Mouse (Mus musculus) MEL (cell line): ENCODE measurements around the gene Gtpbp2. TPM values are rescaled to one million over a fixed set of nuclear protein-coding genes. Genes with fewer than 3 reads are reported as not detected.

Source experiments
- DNase-seq: peaks from one replicate; pipeline ENCODE4 v3.0.0; 2011; ENCODE audit warnings: low read depth, low spot score
- H3K27ac ChIP-seq: 2 replicates; pipeline ENCODE4 v1.5.1; 2012; ENCODE audit warnings: low read depth, mild to moderate bottlenecking, control low read depth, low read length, moderate library complexity; ENCODE audit not compliant: control insufficient read depth
- H3K27me3 ChIP-seq, 2 experiments: fragments of 150-350 bp in 1 of 2; sonication (generic) in 1 of 2; 2 replicates each; pipeline ENCODE4 v1.6.1; 2012; ENCODE audit warnings: low read length in 2 of 2, mild to moderate bottlenecking in 2 of 2, improper control_type of control experiment in 1 of 2, moderate library complexity in 1 of 2; ENCODE audit not compliant: insufficient read depth in 2 of 2, control insufficient read depth in 1 of 2
- H3K36me3 ChIP-seq, 2 experiments: 2 replicates each; pipeline ENCODE4 v1.6.1; 2012 to 2014; ENCODE audit warnings: low read length in 2 of 2, improper control_type of control experiment in 1 of 2, inconsistent platforms in 1 of 2, mild to moderate bottlenecking in 1 of 2; ENCODE audit not compliant: insufficient read depth in 2 of 2, control insufficient read depth in 1 of 2
- H3K4me1 ChIP-seq, 2 experiments: fragments of 150-350 bp in 1 of 2; sonication (generic) in 1 of 2; 2 replicates each; pipeline ENCODE4 v1.6.1; 2012; ENCODE audit warnings: low read length in 2 of 2, improper control_type of control experiment in 1 of 2, mild to moderate bottlenecking in 1 of 2; ENCODE audit not compliant: insufficient read depth in 2 of 2, control insufficient read depth in 1 of 2
- H3K4me3 ChIP-seq, 2 experiments: fragments of 150-350 bp in 1 of 2; sonication (generic) in 1 of 2; 2 replicates each; pipeline ENCODE4 v1.5.1; 2012; ENCODE audit warnings: low read depth in 2 of 2, low read length in 2 of 2, mild to moderate bottlenecking in 2 of 2, moderate library complexity in 2 of 2, control low read depth in 1 of 2, improper control_type of control experiment in 1 of 2; ENCODE audit not compliant: control insufficient read depth in 1 of 2, insufficient read depth in 1 of 2
- H3K79me2 ChIP-seq: 2 replicates; pipeline ENCODE4 v1.6.1; 2012; ENCODE audit warnings: mild to moderate bottlenecking, low read length, moderate library complexity; ENCODE audit not compliant: control insufficient read depth, poor library complexity, insufficient read depth
- H3K9ac ChIP-seq: 2 replicates; pipeline ENCODE4 v1.6.1; 2012; ENCODE audit warnings: low read depth, mild to moderate bottlenecking, control low read depth, low read length, moderate library complexity; ENCODE audit not compliant: control insufficient read depth, poor library complexity, severe bottlenecking
- H3K9me3 ChIP-seq: fragments of 150-350 bp; sonication (generic); replicated peaks from 2 replicates; pipeline ENCODE4 v1.6.1; 2012; ENCODE audit warnings: mild to moderate bottlenecking, low read length, improper control_type of control experiment, moderate library complexity; ENCODE audit not compliant: insufficient read depth
- CHD2 ChIP-seq: IDR thresholded peaks from 2 replicates; pipeline ENCODE4 v1.6.1; 2011; ENCODE audit warnings: low read length, improper control_type of control experiment
- CTCF ChIP-seq, 3 experiments: IDR thresholded peaks in 2 of 3; conservative IDR thresholded peaks in 1 of 3; 2 replicates each; pipeline ENCODE4 v1.5.1; 2011 to 2012; ENCODE audit warnings: low read length in 3 of 3, low read depth in 2 of 3, mild to moderate bottlenecking in 2 of 3, improper control_type of control experiment in 1 of 3, inconsistent platforms in 1 of 3, mixed read lengths in 1 of 3, moderate library complexity in 1 of 3; ENCODE audit not compliant: control insufficient read depth in 1 of 3, insufficient read depth in 1 of 3, poor library complexity in 1 of 3, severe bottlenecking in 1 of 3
- ELF1 ChIP-seq: IDR thresholded peaks from 2 replicates; pipeline ENCODE4 v1.6.1; 2014; ENCODE audit warnings: low read depth, mild to moderate bottlenecking, inconsistent platforms, low read length, improper control_type of control experiment, moderate library complexity
- EP300 ChIP-seq, 2 experiments: IDR thresholded peaks; 2 replicates each; pipeline ENCODE4 v1.6.1; 2011; ENCODE audit warnings: improper control_type of control experiment in 2 of 2, low read length in 2 of 2, low read depth in 1 of 2, mild to moderate bottlenecking in 1 of 2
- ETS1 ChIP-seq: IDR thresholded peaks from 2 replicates; pipeline ENCODE4 v1.6.1; 2012; ENCODE audit warnings: low read depth, mild to moderate bottlenecking, inconsistent platforms, low read length, improper control_type of control experiment, moderate library complexity
- GABPA ChIP-seq: IDR thresholded peaks from 2 replicates; pipeline ENCODE4 v1.6.1; 2012; ENCODE audit warnings: low read depth, mild to moderate bottlenecking, inconsistent platforms, low read length, improper control_type of control experiment, moderate library complexity
- HCFC1 ChIP-seq: IDR thresholded peaks from 2 replicates; pipeline ENCODE4 v1.6.1; 2012; ENCODE audit warnings: low read depth, mild to moderate bottlenecking, inconsistent platforms, low read length, improper control_type of control experiment, moderate library complexity
- JUND ChIP-seq: IDR thresholded peaks from 2 replicates; pipeline ENCODE4 v1.6.1; 2011; ENCODE audit warnings: low read depth, mild to moderate bottlenecking, improper control_type of control experiment, low read length
- KAT2A ChIP-seq: conservative IDR thresholded peaks from 2 replicates; pipeline ENCODE4 v1.6.1; 2012; ENCODE audit warnings: low read depth, low read length, improper control_type of control experiment, inconsistent platforms
- MAX ChIP-seq: IDR thresholded peaks from 2 replicates; pipeline ENCODE4 v1.6.1; 2011; ENCODE audit warnings: low read length, improper control_type of control experiment
- MAZ ChIP-seq: IDR thresholded peaks from 2 replicates; pipeline ENCODE4 v1.6.1; 2012; ENCODE audit warnings: low read depth, mild to moderate bottlenecking, inconsistent platforms, low read length, improper control_type of control experiment
- MEF2A ChIP-seq: IDR thresholded peaks from 2 replicates; pipeline ENCODE4 v1.6.1; 2014; ENCODE audit warnings: low read depth, mild to moderate bottlenecking, inconsistent platforms, low read length, improper control_type of control experiment; ENCODE audit not compliant: poor library complexity, insufficient replicate concordance, severe bottlenecking; ENCODE audit errors: extremely low read depth
- MXI1 ChIP-seq: IDR thresholded peaks from 2 replicates; pipeline ENCODE4 v1.6.1; 2011; ENCODE audit warnings: mild to moderate bottlenecking, low read depth, low read length, improper control_type of control experiment
- MYC ChIP-seq: IDR thresholded peaks from 2 replicates; pipeline ENCODE4 v1.6.1; 2011; ENCODE audit warnings: low read depth, mild to moderate bottlenecking, low read length, improper control_type of control experiment, moderate library complexity
- NELFE ChIP-seq: IDR thresholded peaks from 2 replicates; pipeline ENCODE4 v1.6.1; 2011; ENCODE audit warnings: low read depth, low read length, improper control_type of control experiment
- RAD21 ChIP-seq: IDR thresholded peaks from 2 replicates; pipeline ENCODE4 v1.6.1; 2011; ENCODE audit warnings: mild to moderate bottlenecking, low read depth, low read length, improper control_type of control experiment
- SIN3A ChIP-seq: IDR thresholded peaks from 2 replicates; pipeline ENCODE4 v1.6.1; 2012; ENCODE audit warnings: low read length, improper control_type of control experiment, inconsistent platforms
- SMC3 ChIP-seq: IDR thresholded peaks from 2 replicates; pipeline ENCODE4 v1.6.1; 2011; ENCODE audit warnings: low read depth, low read length, improper control_type of control experiment
- TCF12 ChIP-seq: IDR thresholded peaks from 2 replicates; pipeline ENCODE4 v1.6.1; 2014; ENCODE audit warnings: low read depth, mild to moderate bottlenecking, inconsistent platforms, low read length, improper control_type of control experiment, moderate library complexity
- USF2 ChIP-seq, 2 experiments: IDR thresholded peaks; 2 replicates each; pipeline ENCODE4 v1.6.1; 2011 to 2012; ENCODE audit warnings: improper control_type of control experiment in 2 of 2, low read length in 2 of 2, borderline replicate concordance in 1 of 2, inconsistent platforms in 1 of 2, low read depth in 1 of 2, mild to moderate bottlenecking in 1 of 2; ENCODE audit not compliant: insufficient read depth in 1 of 2
- ZC3H11A ChIP-seq: IDR thresholded peaks from 2 replicates; pipeline ENCODE4 v1.6.1; 2012; ENCODE audit warnings: low read depth, mild to moderate bottlenecking, inconsistent platforms, low read length, improper control_type of control experiment
- ZMIZ1 ChIP-seq: IDR thresholded peaks from 2 replicates; pipeline ENCODE4 v1.6.1; 2012; ENCODE audit warnings: low read depth, mild to moderate bottlenecking, inconsistent platforms, low read length, improper control_type of control experiment, moderate library complexity
- polyA plus RNA-seq, 2 experiments: library from polyadenylated mRNA; stranded (reverse) in 1 of 2; unstranded in 1 of 2; fragments of >175 nt in 1 of 2; fragments of >200 nt in 1 of 2; gene quantifications; 2 replicates each; pipeline versions ENCODE4 v1.2.1 to v1.2.4; 2012; ENCODE audit warnings: low replicate concordance in 2 of 2, low read depth in 1 of 2; ENCODE audit not compliant: insufficient read length in 2 of 2, insufficient read depth in 1 of 2, missing spikeins in 1 of 2
- total RNA-seq: library from RNA; depleted of rRNA; stranded (reverse); fragments of 300-350 nt; gene quantifications from 2 replicates; pipeline ENCODE4 v1.2.3, GENCODE M21; 2012

Gtpbp2 gene
- total and polyA plus RNA-seq, 3 experiments = 18.1 to 46.7 TPM; not detected in 1

- TF ChIP-seq MYC (no peak), HCFC1 (peak; percentile 84), MAZ (peak; percentile 12; the same call in 1 of the 2 replicates)
These were observed 7.7 kb upstream of the Gtpbp2 start, which contains the start of gene Mad2l1bp (continued) for GRCm38 (mm10) chr17:46152847-46153782.

- H3K79me2 ChIP-seq = peaks cover 16% of the 10 kb centered on the region
- no peaks in the 10 kb centered on the region for H3K9me3 ChIP-seq
- H3K9ac ChIP-seq = peak overlapping the region; percentile 2
- H3K4me3 ChIP-seq = peak overlapping the region; percentile 0 to 15; a peak in 1 of 4 replicates
- peaks cover 5 to 18% of the 10 kb centered on the region in 2 experiments for H3K36me3 ChIP-seq
- H3K4me1 ChIP-seq = peaks cover 4 to 28% of the 10 kb centered on the region in 2 experiments
- no peaks in the 10 kb centered on the region for H3K27me3 ChIP-seq
- DNase-seq = peak; percentile 74
- peak overlapping the region; percentile 20 for H3K27ac ChIP-seq
- TF ChIP-seq TCF12 = no peak
- TF ChIP-seq NELFE = no peak
- TF ChIP-seq ELF1 = no peak
- no peak for TF ChIP-seq JUND
- TF ChIP-seq ZC3H11A = no peak
- no peak for TF ChIP-seq MYC
- TF ChIP-seq KAT2A = no peak
- no peak for TF ChIP-seq SMC3
- TF ChIP-seq GABPA = no peak
- TF ChIP-seq USF2 (IDR thresholded peaks at IDR 0.05; ENCODE audit: borderline replicate concordance in 1 of 2, insufficient read depth in 1 of 2, low read depth in 1 of 2, low read length in 2 of 2) = no peak
- no peak for TF ChIP-seq RAD21
- no peak for TF ChIP-seq MXI1
- TF ChIP-seq ZMIZ1 = no peak
- TF ChIP-seq SIN3A = peak; percentile 40; the same call in 1 of the 2 replicates
- 0 out of 4 replicates have a peak, but pooled peaks of 1 of the 2 experiments have one; percentile 3 for TF ChIP-seq EP300 (IDR thresholded peaks at IDR 0.05; ENCODE audit: low read depth in 1 of 2, low read length in 2 of 2)
- TF ChIP-seq CTCF (IDR thresholded peaks at IDR 0.05 in 2 of 3, conservative IDR thresholded peaks at IDR 0.05 in 1 of 3; ENCODE audit: control insufficient read depth in 1 of 3, insufficient read depth in 1 of 3, low read depth in 2 of 3, low read length in 3 of 3, poor library complexity in 1 of 3, severe bottlenecking in 1 of 3) = no peak
- peak; percentile 24; the same call in 1 of the 2 replicates for TF ChIP-seq ETS1
- no peak for TF ChIP-seq MAX
- TF ChIP-seq CHD2 = no peak
- TF ChIP-seq MEF2A = no peak
- TF ChIP-seq, all 39 proteins: peak for 3
These were observed 6.5 kb upstream of the Gtpbp2 start for GRCm38 (mm10) chr17:46154336-46154735.
